Mouse (Mus musculus): ENCODE results near the gene Prorsd1. TPM values are rescaled to one million over a fixed set of nuclear protein-coding genes. Genes with fewer than 3 reads are reported as not detected.

The Prorsd1 gene
- polyA plus RNA-seq, 1 experiment from 2014 or later: 32.1 TPM

- Histone ChIP-seq H3K27ac (no peak overlapping the region), H3K27me3 (replicated peaks) (no peaks in the 10 kb centered on the region)
- no peak for ATAC-seq
Measured at GRCm38 (mm10) chr11:29474676-29475075, 40.2 kb downstream of the Prorsd1 start.

More at GRCm38 (mm10) chr11:29474676-29475075, 40.2 kb downstream of the Prorsd1 start:
- Histone ChIP-seq H3K4me2 (no peak overlapping the region), H3K9ac (no peak overlapping the region), H3K36me3 (0 out of 2 replicates have a peak, but pooled peaks cover 5% of the 10 kb centered on the region), H3K4me3 (no peak overlapping the region), H3K9me3 (replicated peaks) (no peaks in the 10 kb centered on the region), H3K4me1 (peaks cover 5% of the 10 kb centered on the region; the same call in 1 of the 2 replicates)

Other genes with a start within 250 kb of the Prorsd1 start
- gene Ccdc88a, start 141.4 kb downstream of the Prorsd1 start, polyA plus RNA-seq (2016; fragmentation: Nextera tagmentation; extraction: Ambion mirVana): 8.2 and 10.1 TPM in 2 replicates
- gene Mtif2, start 11.4 kb upstream of the Prorsd1 start, polyA plus RNA-seq (2016; fragmentation: Nextera tagmentation; extraction: Ambion mirVana): 36.2 and 37.0 TPM in 2 replicates
- 0.21 and 0.23 TPM in 2 replicates for gene Clhc1, start 32.9 kb upstream of the Prorsd1 start, polyA plus RNA-seq (2016; fragmentation: Nextera tagmentation; extraction: Ambion mirVana)
- 1,007 and 1,054 TPM in 2 replicates for gene Rps27a, start 33.1 kb upstream of the Prorsd1 start, polyA plus RNA-seq (2016; fragmentation: Nextera tagmentation; extraction: Ambion mirVana)
- 24.6 and 24.9 TPM in 2 replicates for gene Rtn4, start 177.9 kb upstream of the Prorsd1 start, polyA plus RNA-seq (2016; fragmentation: Nextera tagmentation; extraction: Ambion mirVana)

All from liver, embryonic 12.5 days (tissue).